Mouse (Mus musculus) lung, adult 2 months (tissue): ENCODE measurements around the gene Rexo5.

ENCODE experiments used
- CTCF ChIP-seq: fragments of 200-500 bp; IDR thresholded peaks from 2 replicates; pipeline ENCODE4 v1.5.1; 2011; ENCODE audit warnings: mild to moderate bottlenecking, low read length, control low read depth; ENCODE audit not compliant: insufficient read depth
- POLR2A ChIP-seq: fragments of 200-500 bp; IDR thresholded peaks from 2 replicates; pipeline ENCODE4 v1.6.1; 2011; ENCODE audit warnings: low read depth, mild to moderate bottlenecking, control low read depth, low read length, borderline replicate concordance; ENCODE audit errors: extremely low read depth

GRCm38 (mm10) chr7:119760527-119760951, 33.3 kb upstream of the Rexo5 start, which contains the start of gene Acsm3:
- TF ChIP-seq CTCF = no peak
- no peak for TF ChIP-seq POLR2A
